Mouse (Mus musculus): Measurements from ENCODE around the gene Pex3.

Pex3 gene

GRCm38 (mm10) chr10:13552646-13553497 is at the start of gene Pex3, which contains the start of gene Adat2:
Pex3 (minus strand) TSS chr10:13553142.
Adat2 (plus strand) TSS chr10:13552894.
- peak; percentile 87 for DNase-seq

GRCm38 (mm10) chr10:13600926-13601325 is 48.0 kb upstream of the Pex3 start:
- DNase-seq = no peak

GRCm38 (mm10) chr10:13597491-13597890 is 44.5 kb upstream of the Pex3 start:
- DNase-seq = no peak

GRCm38 (mm10) chr10:13596866-13597265 is 43.9 kb upstream of the Pex3 start:
- DNase-seq = no peak

GRCm38 (mm10) chr10:13596073-13596472 is 43.1 kb upstream of the Pex3 start:
- no peak for DNase-seq

GRCm38 (mm10) chr10:13593529-13593928 is 40.6 kb upstream of the Pex3 start:
- no peak for DNase-seq

- no peak for DNase-seq
Measured at GRCm38 (mm10) chr10:13592196-13592595, 39.3 kb upstream of the Pex3 start.

GRCm38 (mm10) chr10:13587914-13588313 is 35.0 kb upstream of the Pex3 start:
- DNase-seq = no peak

- no peak for DNase-seq
Measured at GRCm38 (mm10) chr10:13577123-13577522, 24.2 kb upstream of the Pex3 start.

GRCm38 (mm10) chr10:13572410-13572809 is 19.5 kb upstream of the Pex3 start:
- no peak for DNase-seq

GRCm38 (mm10) chr10:13572003-13572402 is 19.1 kb upstream of the Pex3 start:
- no peak for DNase-seq

- no peak for DNase-seq
Measured at GRCm38 (mm10) chr10:13570697-13571538, 18.0 kb upstream of the Pex3 start.

GRCm38 (mm10) chr10:13569818-13570217 is 16.9 kb upstream of the Pex3 start:
- no peak for DNase-seq

GRCm38 (mm10) chr10:13566393-13566792 is 13.5 kb upstream of the Pex3 start:
- DNase-seq = no peak

- DNase-seq = no peak
Measured at GRCm38 (mm10) chr10:13565080-13565448, 12.1 kb upstream of the Pex3 start.

GRCm38 (mm10) chr10:13564364-13565079 is 11.6 kb upstream of the Pex3 start:
- DNase-seq = peak; percentile 79

- no peak for DNase-seq
Measured at GRCm38 (mm10) chr10:13560014-13560674, 7.2 kb upstream of the Pex3 start.

GRCm38 (mm10) chr10:13554316-13554715 is 1.4 kb upstream of the Pex3 start:
- DNase-seq = no peak

- no peak for DNase-seq
Measured at GRCm38 (mm10) chr10:13553498-13553985, 600 bp upstream of the Pex3 start.

GRCm38 (mm10) chr10:13541721-13542120 is 11.2 kb downstream of the Pex3 start:
- no peak for DNase-seq

GRCm38 (mm10) chr10:13539769-13540333 is 13.1 kb downstream of the Pex3 start:
- no peak for DNase-seq

GRCm38 (mm10) chr10:13536706-13537105 is 16.2 kb downstream of the Pex3 start:
- DNase-seq = no peak

Data from right cerebral cortex, postnatal 4 days (tissue).